Mouse (Mus musculus) neural tube, embryonic 13.5 days (tissue): ENCODE measurements around the gene Zfp607a. TPM values are rescaled to one million over a fixed set of nuclear protein-coding genes. Genes with fewer than 3 reads are reported as not detected.
"Not testable (repeated sequence)": the region's sequence is repeated elsewhere in the genome, so short reads cannot be mapped to it uniquely, and the experiment has no call there.

Experiments
- ATAC-seq: fragments of 200-750 bp; cut with Nextera tagmentation; 2 replicates; pipeline ENCODE4 v1.8.0; 2017; ENCODE audit warnings: low read depth, mild to moderate bottlenecking, moderate TSS enrichment, moderate library complexity
- H3K27ac ChIP-seq: fragments of 300-500 bp; sonication (generic); replicated peaks from 2 replicates; pipeline ENCODE4 v1.5.1; 2015; ENCODE audit warnings: moderate library complexity, mild to moderate bottlenecking, inconsistent platforms
- H3K27me3 ChIP-seq: fragments of 300-500 bp; sonication (generic); 2 replicates; pipeline ENCODE4 v1.6.1; 2015; ENCODE audit warnings: mild to moderate bottlenecking, inconsistent platforms
- H3K36me3 ChIP-seq: fragments of 300-500 bp; sonication (generic); 2 replicates; pipeline ENCODE4 v1.6.1; 2015; ENCODE audit warnings: mild to moderate bottlenecking, inconsistent platforms
- H3K4me1 ChIP-seq: fragments of 300-500 bp; sonication (generic); replicated peaks from 2 replicates; pipeline ENCODE4 v1.6.1; 2015; ENCODE audit warnings: inconsistent platforms
- H3K4me2 ChIP-seq: fragments of 300-500 bp; sonication (generic); 2 replicates; pipeline ENCODE4 v1.6.1; 2015; ENCODE audit warnings: inconsistent platforms, mild to moderate bottlenecking, moderate library complexity
- H3K4me3 ChIP-seq: fragments of 300-500 bp; sonication (generic); 2 replicates; pipeline ENCODE4 v1.5.1; 2015; ENCODE audit warnings: mild to moderate bottlenecking, inconsistent platforms
- H3K9ac ChIP-seq: fragments of 300-500 bp; sonication (generic); 2 replicates; pipeline ENCODE4 v1.6.1; 2015; ENCODE audit warnings: moderate library complexity, mild to moderate bottlenecking, inconsistent platforms
- H3K9me3 ChIP-seq: fragments of 300-500 bp; sonication (generic); 2 replicates; pipeline ENCODE4 v1.6.1; 2016; ENCODE audit warnings: inconsistent platforms
- WGBS: fragments of 180-500 bp; shearing (Covaris S2); methylation state at CpG from one replicate; pipeline ENCODE4 v1.1.7; 2015; 5-methylcytosine and 5-hydroxymethylcytosine counted together
- polyA plus RNA-seq: library from polyadenylated mRNA; unstranded; fragments of >200 nt; fragmentation: Nextera tagmentation; extraction: Ambion mirVana; gene quantifications from 2 replicates; pipeline ENCODE4 v1.2.1, GENCODE M21; 2015

Zfp607a gene
- polyA plus RNA-seq, 1 experiment from 2014 or later: 1.5 TPM

- no peaks in the 10 kb centered on the region for H3K4me1 ChIP-seq
- H3K27me3 ChIP-seq: no peaks in the 10 kb centered on the region
- no peak overlapping the region for H3K27ac ChIP-seq
- no peak for ATAC-seq
- peaks cover 10% of the 10 kb centered on the region; the same call in 1 of the 2 replicates for H3K9me3 ChIP-seq
- H3K36me3 ChIP-seq: peaks cover 54% of the 10 kb centered on the region
- H3K4me2 ChIP-seq: no peak overlapping the region
- 91% methylated on average over 4 of the region's 4 CpGs for WGBS
- no peak overlapping the region for H3K4me3 ChIP-seq
- H3K9ac ChIP-seq: no peak overlapping the region
Measured at GRCm38 (mm10) chr7:27881721-27882120, 24.4 kb downstream of the Zfp607a start.

- H3K27ac ChIP-seq: no peak overlapping the region
- 92% methylated on average over 4 of the region's 4 CpGs for WGBS
- H3K4me3 ChIP-seq: no peak overlapping the region
- no peak overlapping the region for H3K9ac ChIP-seq
- H3K9me3 ChIP-seq: peaks cover 13% of the 10 kb centered on the region; the same call in 1 of the 2 replicates
- no peak for ATAC-seq
- no peak overlapping the region for H3K4me2 ChIP-seq
- peaks cover 7% of the 10 kb centered on the region for H3K36me3 ChIP-seq
- H3K27me3 ChIP-seq: no peaks in the 10 kb centered on the region
- H3K4me1 ChIP-seq: no peaks in the 10 kb centered on the region
Measured at GRCm38 (mm10) chr7:27900601-27901000, 43.3 kb downstream of the Zfp607a start.

GRCm38 (mm10) chr7:27905061-27905848, 47.9 kb downstream of the Zfp607a start:
- 77% methylated on average over 11 of the region's 11 CpGs for WGBS

GRCm38 (mm10) chr7:27910952-27911351, 53.6 kb downstream of the Zfp607a start:
- ATAC-seq, H3K4me1 ChIP-seq, H3K4me2 ChIP-seq, H3K9ac ChIP-seq, H3K4me3 ChIP-seq, H3K27ac ChIP-seq, H3K27me3 ChIP-seq: not testable (repeated sequence)
- Histone ChIP-seq H3K36me3 (peaks cover 69% of the 10 kb centered on the region), H3K9me3 (peaks cover 26% of the 10 kb centered on the region)
- whole genome bisulfite sequencing: 50% methylated on average over 4 of the region's 4 CpGs

More at GRCm38 (mm10) chr7:27905061-27905848, 47.9 kb downstream of the Zfp607a start:
- Histone ChIP-seq H3K9ac (no peak overlapping the region), H3K27me3 (no peaks in the 10 kb centered on the region), H3K4me3 (no peak overlapping the region), H3K27ac (no peak overlapping the region), H3K4me2 (no peak overlapping the region), H3K4me1 (no peaks in the 10 kb centered on the region), H3K36me3 (peaks cover 42% of the 10 kb centered on the region), H3K9me3 (peaks cover 22% of the 10 kb centered on the region; the same call in 1 of the 2 replicates)
- no peak for ATAC-seq

- not testable (repeated sequence) for H3K9ac ChIP-seq, H3K4me3 ChIP-seq, H3K27ac ChIP-seq, H3K4me2 ChIP-seq, H3K9me3 ChIP-seq, ATAC-seq, H3K27me3 ChIP-seq
- Histone ChIP-seq H3K36me3 (peaks cover 32% of the 10 kb centered on the region), H3K4me1 (peaks cover 14% of the 10 kb centered on the region)
- WGBS: 45% methylated on average over 4 of the region's 4 CpGs
Measured at GRCm38 (mm10) chr7:27927041-27927440, 69.7 kb downstream of the Zfp607a start.

GRCm38 (mm10) chr7:27928818-27929695, 71.7 kb downstream of the Zfp607a start, which contains the start of gene Zfp974:
Gene Zfp974, minus strand, starts transcription at chr7:27929460.
- WGBS: 5% methylated on average over 40 of the region's 40 CpGs
- H3K27ac ChIP-seq: peak within 1 kb of the TSS; percentile 75

More at GRCm38 (mm10) chr7:27928818-27929695, 71.7 kb downstream of the Zfp607a start, which contains the start of gene Zfp974:
- peak within 1 kb of the TSS; percentile 88 for H3K9ac ChIP-seq
- ATAC-seq: peak; percentile 93
- H3K9me3 ChIP-seq: no peaks in the 10 kb centered on the region
- no peaks in the 10 kb centered on the region for H3K27me3 ChIP-seq
- H3K4me2 ChIP-seq: peak within 1 kb of the TSS; percentile 91
- H3K4me3 ChIP-seq: peak within 1 kb of the TSS; percentile 69
- H3K4me1 ChIP-seq: peaks cover 17% of the 10 kb centered on the region
- peaks cover 19% of the 10 kb centered on the region for H3K36me3 ChIP-seq

Other genes starting within 250 kb of the Zfp607a start
- gene Ttc9b, start 203.6 kb upstream of the Zfp607a start, polyA plus RNA-seq: 45.8 and 54.8 TPM in 2 replicates
- gene Map3k10, start 182.9 kb upstream of the Zfp607a start, polyA plus RNA-seq: 11.6 and 12.7 TPM in 2 replicates
- gene Zfp607b, start 168.2 kb upstream of the Zfp607a start, polyA plus RNA-seq: 7.6 and 8.9 TPM in 2 replicates
- 104 and 121 TPM in 2 replicates for gene Zfp60, start 126.1 kb upstream of the Zfp607a start, polyA plus RNA-seq
- 2.3 and 2.9 TPM in 2 replicates for gene Zfp626, start 50.3 kb upstream of the Zfp607a start, polyA plus RNA-seq
- gene Zfp59, start 18.9 kb upstream of the Zfp607a start, polyA plus RNA-seq: 10.5 TPM in 2 replicates
- 15.0 and 16.1 TPM in 2 replicates for gene Zfp974, start 71.9 kb downstream of the Zfp607a start, polyA plus RNA-seq
- gene Zfp780b, start 121.6 kb downstream of the Zfp607a start, polyA plus RNA-seq: 28.0 and 35.8 TPM in 2 replicates
- gene Zfp850, start 156.6 kb downstream of the Zfp607a start, polyA plus RNA-seq: 4.9 and 5.5 TPM in 2 replicates
- 292 and 295 TPM in 2 replicates for gene Psmc4, start 192.6 kb downstream of the Zfp607a start, polyA plus RNA-seq
- 0.14 TPM in 1 of 2 replicates, not detected in the other for gene Fcgbp, start 213.7 kb downstream of the Zfp607a start, polyA plus RNA-seq